Mouse (Mus musculus) erythroblast, embryonic 14.5 days (primary cell): Measurements from ENCODE around the gene Gm21970.

Experiments used
- GATA1 ChIP-seq: IDR thresholded peaks from 2 replicates; pipeline ENCODE4 v1.6.1; 2012; ENCODE audit warnings: low read length, inconsistent platforms, mixed read lengths
- TAL1 ChIP-seq: IDR thresholded peaks from 3 replicates; pipeline ENCODE4 v1.6.1; 2012; ENCODE audit warnings: low read length, inconsistent platforms, mixed read lengths

DNA sequence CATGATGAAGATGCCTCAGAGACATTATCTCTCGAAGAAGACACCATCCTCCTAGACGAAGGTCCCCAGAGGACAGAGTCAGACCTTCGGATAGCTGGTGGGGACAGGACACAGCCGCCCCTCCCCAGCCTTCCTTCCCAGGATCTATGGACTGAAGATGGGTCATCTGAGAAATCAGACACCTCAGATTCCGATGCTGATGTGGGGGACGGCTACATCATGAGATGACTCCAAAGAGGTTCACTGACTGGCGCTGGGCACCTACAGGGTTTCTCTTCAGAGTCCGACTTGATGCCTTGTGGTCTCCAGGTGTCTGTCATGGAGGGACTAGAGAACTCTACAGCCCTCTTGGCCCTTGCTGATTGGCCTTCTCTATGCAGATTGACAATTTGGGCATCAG is 12.7 kb downstream of the Gm21970 start:
- TF ChIP-seq TAL1, result no peak
- TF ChIP-seq GATA1, result no peak
